Mouse (Mus musculus) thymus, adult 2 months (tissue): ENCODE measurements around the gene Prdm10.

ENCODE experiments used
- CTCF ChIP-seq: fragments of 200-500 bp; IDR thresholded peaks from 2 replicates; pipeline ENCODE4 v1.5.1; 2012; ENCODE audit warnings: mild to moderate bottlenecking, control low read depth, low read length, moderate library complexity, borderline replicate concordance; ENCODE audit not compliant: control insufficient read depth, poor library complexity, insufficient read depth; ENCODE audit errors: extremely low read depth
- POLR2A ChIP-seq: fragments of 200-500 bp; IDR thresholded peaks from 2 replicates; pipeline ENCODE4 v1.6.1; 2012; ENCODE audit warnings: mild to moderate bottlenecking, low read length, control low read depth, moderate library complexity; ENCODE audit not compliant: control insufficient read depth, poor library complexity, insufficient read depth; ENCODE audit errors: extremely low read depth

DNA sequence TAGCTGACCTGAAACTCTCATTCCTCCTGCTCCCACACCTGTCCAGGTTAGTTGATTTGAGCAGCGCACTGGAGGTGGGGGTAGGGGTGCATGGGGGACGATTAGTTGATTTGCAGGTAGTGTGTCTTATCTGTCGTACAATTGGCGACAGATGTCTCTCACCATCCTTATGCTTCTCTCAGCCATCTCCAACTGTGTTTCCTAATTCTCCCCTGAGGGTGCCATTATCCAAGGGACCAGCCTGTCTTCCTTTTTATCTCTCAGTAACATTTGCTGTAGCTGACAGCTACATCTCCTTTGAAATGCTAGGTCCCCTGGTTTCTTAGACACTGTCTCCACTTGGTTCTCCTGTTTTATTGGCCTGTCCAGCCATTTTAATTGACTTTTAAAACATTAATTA is 8.2 kb upstream of the Prdm10 start:
- TF ChIP-seq CTCF (no peak), POLR2A (no peak)
